Mouse (Mus musculus): ENCODE data around the gene Gm4779.
"Not testable (repeated sequence)": the region's sequence is repeated elsewhere in the genome, so short reads cannot be mapped to it uniquely, and the experiment has no call there.

Gene Gm4779

DNA sequence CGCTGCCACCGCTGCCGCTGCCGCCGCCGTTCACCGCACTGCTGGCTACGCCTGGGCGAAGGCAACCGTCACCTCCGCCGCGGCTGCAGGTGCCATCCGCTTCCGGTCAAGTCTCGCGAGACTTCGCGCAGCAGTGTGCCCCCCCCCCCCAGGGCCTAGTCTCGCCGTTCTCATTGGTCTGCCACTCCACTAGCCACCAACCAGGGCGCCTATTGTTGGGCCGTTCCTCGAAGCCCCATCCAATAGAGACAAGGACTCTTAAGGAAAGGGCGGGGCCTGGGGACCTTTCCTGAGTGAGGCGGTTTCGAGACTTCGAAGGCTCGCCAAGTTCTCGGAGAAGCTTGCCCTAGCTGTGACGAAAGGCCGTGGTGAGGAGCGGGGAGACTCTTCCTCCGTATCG, at the start of gene Gm4779, which contains the start of gene 8030474K03Rik:
TSS of gene Gm4779 (minus strand) at position 82 of the 400 bp plus-strand sequence.
TSS of gene 8030474K03Rik (plus strand) at position 315 of the 400 bp plus-strand sequence.
- no peak for DNase-seq (ENCODE audit: low spot score)

DNA sequence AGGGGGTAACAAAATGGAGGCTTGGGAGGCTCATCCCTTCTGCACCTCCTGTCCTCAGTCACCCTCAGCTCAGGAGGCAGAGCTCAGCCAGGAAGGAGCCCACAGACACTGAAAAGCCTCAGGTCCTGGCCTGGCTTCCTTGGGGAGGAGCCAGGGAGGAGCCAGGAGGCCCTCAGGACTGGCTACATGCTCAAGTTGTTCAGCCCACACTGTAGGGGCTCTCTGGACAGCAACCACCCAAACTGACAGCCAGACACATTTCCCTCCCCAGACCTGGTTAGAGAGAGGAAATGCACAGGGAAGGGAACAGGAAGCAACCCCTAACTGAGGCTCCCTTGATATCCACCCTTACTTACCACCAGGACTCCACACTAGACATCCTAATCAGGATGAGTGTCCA, 25.8 kb upstream of the Gm4779 start:
- not testable (repeated sequence) for DNase-seq (ENCODE audit: low spot score)

DNA sequence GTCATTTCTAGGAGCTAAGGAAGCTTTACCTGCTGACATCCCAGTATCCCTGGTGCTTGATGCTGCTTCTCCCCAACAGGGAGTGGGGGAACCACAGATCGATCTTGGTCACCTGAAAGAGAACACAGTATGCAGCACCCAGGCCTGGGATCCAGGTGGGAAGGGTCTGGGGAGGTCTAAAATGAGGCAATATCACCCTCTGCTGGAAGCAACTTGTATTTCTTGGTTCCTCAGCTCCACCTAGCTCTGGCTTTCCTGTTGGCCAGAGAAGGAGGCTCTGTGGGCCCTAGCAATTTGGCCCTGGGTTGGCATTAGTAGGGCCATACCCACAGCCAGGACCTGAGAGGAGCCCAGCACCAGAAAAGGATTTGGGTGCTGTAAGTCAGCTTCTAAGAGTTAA, 24.9 kb upstream of the Gm4779 start:
- peak; percentile 37 for DNase-seq (ENCODE audit: low spot score)

DNA sequence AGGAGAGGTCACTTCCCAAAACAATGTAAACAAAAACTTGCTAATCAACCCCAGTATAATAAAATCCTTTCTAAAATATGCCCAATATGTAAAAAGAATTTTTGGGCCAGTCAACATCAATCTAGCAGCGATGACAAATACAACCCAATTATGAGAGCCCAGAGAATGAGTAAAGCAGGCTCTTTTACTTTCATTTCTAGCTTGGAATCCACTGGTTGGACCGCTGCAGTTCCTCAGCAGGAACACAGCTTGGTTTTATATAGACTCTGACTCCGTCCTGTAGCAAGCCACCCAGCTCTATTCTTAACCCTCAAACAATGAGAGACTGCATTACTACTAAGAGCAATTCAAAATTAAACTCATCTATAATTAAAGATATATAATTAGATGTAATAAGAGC, 17.5 kb upstream of the Gm4779 start:
- no peak for DNase-seq (ENCODE audit: low spot score)

DNA sequence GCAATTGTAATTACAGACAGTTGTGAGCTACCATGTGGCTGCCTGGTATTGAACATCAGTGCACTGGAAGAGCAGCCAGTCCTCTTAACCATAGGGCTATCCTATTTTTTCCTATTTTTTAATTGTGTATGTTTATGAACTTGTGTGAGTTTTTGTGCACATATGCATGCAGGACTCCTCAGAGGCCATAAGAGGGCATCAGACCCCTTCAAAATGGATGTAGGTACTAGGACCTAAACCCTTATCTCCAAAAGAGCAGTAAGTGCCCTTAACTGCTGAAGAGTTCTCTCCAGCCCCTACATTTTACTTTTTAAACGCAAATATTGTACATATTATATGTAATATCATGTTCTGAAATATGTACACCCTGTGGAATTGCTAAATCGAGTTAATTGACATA, 11.3 kb upstream of the Gm4779 start:
- peak; percentile 45 for DNase-seq (ENCODE audit: low spot score)

DNA sequence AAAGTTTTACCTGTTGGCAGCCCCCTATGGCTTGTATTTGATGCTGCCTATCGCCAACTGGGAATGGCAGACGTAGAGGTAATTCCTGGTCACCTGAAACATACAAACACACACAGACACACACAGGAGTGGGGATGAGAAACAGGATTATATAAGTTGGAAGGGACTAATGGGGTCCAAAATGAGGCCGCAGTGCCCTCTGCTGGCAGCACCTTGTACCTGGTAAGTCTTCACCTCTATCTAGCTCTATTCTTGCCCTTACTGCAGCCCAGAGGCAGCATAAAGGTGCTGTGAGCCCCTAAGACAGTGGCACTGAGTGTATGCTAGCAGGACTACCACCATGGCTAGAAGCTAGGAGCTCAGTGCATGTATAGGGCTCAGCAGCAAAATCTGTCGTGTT, 2.7 kb downstream of the Gm4779 start:
- DNase-seq (ENCODE audit: low spot score) = peak; percentile 75

DNA sequence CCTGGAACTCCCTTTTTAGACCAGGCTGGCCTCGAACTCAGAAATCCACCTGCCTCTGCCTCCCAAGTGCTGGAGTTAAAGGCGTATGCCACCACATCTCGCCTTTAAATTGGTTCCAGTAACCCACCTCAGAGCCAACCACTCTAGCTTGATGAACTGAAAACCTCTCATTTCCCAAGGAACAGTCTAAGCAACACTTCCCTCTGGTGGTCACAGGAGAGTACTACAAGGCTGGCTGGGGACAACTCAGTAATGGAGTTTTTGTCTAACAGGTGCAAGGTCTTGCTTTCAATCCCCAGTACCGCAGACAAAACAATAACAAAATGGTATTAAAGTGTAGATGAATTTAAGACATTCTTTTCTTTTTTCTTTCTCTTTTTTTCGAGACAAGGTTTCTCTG, 22.2 kb downstream of the Gm4779 start:
- peak; percentile 76 for DNase-seq (ENCODE audit: low spot score)

DNA sequence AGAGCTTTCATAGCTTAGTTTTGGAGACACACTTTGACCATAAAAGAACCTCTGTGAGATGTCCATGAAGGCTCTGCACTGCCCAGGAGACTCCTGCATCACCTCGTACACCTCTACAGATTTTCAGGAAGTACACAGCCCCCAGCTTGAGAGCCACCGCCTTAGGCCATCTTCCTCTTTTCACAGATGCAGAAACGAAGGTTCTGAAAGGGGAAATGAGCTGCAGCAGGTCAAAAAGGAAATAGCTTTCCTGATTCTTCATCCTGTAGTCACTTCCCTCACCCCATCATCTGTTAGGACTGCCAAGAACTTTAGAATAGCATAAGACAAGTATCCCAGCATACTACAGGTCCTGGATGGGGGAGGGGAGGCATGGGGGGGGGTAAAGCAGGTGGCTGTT, 23.9 kb downstream of the Gm4779 start:
- DNase-seq (ENCODE audit: low spot score) = no peak

DNA sequence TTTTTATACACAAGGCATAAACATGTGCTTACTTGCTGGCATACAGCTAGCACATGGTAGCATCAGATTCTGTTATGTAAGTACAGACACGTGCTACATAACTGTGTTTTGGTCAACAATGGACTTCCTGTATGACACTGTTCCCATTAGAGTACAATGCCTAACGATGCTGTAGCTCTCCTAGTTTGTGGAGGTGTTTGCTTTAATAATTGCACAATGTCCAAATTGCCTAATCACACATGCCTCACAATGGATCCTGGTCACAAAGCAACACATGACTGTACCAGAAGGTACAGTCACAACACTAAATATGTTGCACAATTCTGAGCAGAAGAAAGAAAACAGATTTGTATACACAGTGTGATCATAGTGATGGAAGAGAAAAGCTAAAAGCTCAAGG, 24.7 kb downstream of the Gm4779 start:
- DNase-seq (ENCODE audit: low spot score) = no peak

DNA sequence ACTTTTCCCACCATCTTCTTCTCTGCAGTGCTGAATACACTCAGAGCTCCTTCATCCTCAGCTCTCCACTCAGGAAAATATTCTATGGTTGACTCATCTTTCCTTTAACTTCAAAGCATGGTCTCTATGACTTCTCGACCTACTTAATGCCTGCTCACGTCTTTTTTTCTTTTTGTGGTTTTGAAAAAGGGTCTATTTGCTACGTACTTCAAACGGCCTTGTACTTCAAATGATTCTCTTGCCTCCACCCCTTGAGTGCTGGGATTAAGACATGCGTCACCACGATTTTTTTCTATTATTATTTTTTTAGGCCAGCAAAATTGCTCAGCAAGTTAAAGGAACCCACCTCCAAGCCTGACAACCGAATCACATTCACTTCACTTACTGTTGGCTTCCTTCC, 26.9 kb downstream of the Gm4779 start:
- no peak for DNase-seq (ENCODE audit: low spot score)

DNA sequence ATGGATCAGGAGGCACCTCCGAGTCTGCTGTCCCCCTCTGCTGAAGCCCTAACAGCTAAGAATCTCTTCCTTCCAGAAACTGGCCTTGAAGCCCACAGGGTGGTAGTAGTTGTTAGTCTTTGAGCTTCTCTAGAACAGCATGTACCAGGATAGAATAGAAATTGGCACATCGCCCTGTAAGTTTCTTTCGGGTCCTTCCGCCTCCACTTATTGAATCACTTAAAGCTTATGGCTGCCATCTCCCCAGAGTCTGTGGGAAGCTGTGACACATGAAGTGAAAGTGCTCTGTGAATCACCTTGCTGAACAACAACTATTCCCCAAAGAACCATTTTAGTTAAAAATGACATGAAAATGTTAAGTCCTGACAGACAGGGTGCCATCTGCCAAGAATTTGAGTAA, 29.1 kb downstream of the Gm4779 start:
- DNase-seq (ENCODE audit: low spot score) = no peak

DNA sequence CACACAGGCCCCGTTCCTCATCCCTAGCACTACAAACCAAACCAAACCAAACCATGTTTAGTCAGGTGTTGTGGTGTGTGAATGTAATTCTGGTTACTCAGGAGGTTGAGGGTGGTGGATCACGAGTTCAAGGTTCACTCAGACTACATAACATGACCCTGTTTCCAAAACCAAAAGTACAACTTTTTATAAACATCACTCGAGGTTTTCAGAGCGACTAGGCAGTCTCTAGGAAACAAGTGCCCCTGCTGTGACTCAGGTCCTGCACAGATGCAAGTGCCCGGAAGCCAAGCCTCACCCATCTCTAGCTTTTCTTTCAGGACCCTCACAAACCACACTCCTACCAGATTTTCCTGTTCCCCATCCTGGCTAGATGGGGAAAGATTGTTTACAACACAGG, 29.6 kb downstream of the Gm4779 start:
- no peak for DNase-seq (ENCODE audit: low spot score)

DNA sequence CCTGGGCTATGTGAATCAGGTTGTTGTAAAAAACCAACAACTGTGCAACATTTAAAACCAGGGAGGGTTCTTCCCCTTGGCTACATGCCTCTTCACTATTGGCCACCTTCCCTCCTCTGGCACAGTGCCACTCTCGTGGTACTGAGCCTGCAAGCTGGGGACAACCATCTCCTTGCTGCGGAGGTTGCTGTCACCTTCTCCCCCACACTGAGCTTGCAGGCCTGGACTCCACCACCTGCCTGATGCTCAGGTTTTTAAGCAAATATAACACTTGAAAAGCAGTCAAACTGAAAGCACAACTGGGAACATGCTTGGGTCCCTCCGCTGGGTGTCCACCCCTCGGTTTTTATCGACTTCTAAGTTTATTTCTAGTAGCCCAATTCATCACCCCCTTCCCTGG, 39.7 kb downstream of the Gm4779 start:
- DNase-seq (ENCODE audit: low spot score) = no peak

DNA sequence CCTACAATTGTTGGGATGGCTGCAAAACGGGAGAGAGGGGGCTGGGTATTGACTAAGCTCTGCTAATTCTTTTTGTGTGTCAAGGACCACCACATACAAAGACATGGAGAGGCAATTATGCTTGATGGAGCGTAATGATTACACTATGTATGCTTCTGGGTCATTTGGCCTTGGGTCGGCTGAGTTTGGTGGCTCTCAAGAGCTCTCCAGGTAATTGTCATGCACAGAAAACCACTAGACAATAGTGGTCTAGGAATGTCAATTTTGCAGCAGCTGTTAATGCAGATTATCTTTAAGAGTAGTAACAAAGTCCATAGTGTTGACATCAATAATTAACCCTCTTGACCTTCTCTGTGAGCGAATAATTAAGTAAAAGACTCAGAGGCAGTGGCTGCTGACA, 44.1 kb downstream of the Gm4779 start:
- peak; percentile 69 for DNase-seq (ENCODE audit: low spot score)

DNA sequence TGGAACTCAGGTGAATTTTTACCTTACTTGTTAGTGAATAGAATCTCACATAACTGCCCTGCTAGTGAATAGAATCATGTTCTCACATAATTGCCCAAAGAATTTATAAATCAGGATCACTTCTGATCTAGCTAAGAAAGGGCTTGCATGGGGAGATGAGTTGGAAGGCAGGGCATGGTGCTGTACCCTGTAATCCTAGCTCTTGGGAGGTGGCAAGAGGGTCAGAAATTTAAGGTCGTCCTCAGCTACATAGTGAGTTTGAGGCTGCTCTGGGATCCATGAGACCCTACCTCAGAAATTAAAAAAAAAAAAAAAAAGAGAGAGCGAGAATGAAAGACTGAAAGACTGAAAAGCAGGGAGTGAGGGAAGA, 53.2 kb downstream of the Gm4779 start:
- DNase-seq (ENCODE audit: low spot score) = no peak

DNA sequence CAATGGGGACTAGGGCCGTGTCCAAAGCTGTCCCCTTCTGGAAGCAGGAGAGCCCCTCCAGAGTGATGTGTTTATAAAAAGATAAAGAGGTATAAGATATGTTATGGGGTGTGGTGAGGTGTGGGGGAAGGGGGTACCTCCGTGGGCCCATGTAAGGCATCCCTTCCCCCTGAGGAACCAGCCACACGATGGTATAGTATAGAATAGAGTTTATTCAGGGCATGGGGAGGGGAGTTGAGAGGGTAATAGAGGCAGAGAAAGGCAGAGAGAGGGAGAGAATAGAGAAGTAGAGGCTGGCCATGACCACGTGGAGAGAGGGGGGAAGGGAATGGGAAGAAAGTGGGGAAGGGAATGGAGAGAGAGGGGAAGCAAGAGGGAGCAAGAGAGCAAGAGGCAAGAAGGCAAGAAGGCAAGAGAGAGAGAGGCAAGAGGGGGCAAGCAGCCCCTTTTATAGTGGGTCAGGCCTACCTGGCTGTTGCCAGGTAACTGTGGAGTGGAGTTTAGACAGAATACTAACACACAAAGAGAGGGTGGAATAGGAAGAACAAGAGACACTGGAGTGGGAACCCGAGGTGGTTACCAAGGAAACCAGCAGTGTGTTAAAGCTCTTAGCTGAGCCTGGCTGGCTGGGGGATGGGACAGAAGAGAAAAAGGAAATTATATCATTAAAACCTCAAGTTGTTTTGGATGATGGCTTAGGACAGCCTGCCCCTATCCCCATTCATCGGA, 53.7 kb downstream of the Gm4779 start:
- DNase-seq (ENCODE audit: low spot score) = peak; percentile 20
